Mouse (Mus musculus) frontal cortex, postnatal 10 days (tissue): ENCODE measurements around the gene Gm45799.

ENCODE experiments used
- DNase-seq, 2 experiments: peaks; one replicate each; pipeline ENCODE4 v3.0.0; 2022; ENCODE audit warnings: low spot score in 2 of 2, mixed read lengths in 1 of 2

The Gm45799 gene

DNA sequence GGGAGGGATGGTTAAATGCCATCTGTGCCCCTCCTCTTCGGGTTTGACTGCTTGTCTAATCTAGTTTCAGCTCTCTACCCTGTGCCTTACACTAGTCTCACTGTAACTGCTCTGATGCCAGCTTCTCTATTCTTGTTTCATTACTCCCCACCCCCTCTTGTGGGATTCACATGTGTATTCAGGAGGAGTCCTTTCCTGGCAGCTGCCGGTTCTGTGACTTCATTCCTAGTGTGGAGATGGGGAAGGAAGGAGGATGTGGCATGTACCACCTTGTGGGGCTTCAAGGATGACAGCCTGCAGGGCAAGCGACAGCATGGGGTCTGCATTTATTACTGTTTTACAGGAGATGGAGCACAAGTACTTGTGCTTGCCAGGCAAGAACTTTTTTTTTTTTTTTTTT is 1.6 kb downstream of the Gm45799 start:
- no peak for DNase-seq

DNA sequence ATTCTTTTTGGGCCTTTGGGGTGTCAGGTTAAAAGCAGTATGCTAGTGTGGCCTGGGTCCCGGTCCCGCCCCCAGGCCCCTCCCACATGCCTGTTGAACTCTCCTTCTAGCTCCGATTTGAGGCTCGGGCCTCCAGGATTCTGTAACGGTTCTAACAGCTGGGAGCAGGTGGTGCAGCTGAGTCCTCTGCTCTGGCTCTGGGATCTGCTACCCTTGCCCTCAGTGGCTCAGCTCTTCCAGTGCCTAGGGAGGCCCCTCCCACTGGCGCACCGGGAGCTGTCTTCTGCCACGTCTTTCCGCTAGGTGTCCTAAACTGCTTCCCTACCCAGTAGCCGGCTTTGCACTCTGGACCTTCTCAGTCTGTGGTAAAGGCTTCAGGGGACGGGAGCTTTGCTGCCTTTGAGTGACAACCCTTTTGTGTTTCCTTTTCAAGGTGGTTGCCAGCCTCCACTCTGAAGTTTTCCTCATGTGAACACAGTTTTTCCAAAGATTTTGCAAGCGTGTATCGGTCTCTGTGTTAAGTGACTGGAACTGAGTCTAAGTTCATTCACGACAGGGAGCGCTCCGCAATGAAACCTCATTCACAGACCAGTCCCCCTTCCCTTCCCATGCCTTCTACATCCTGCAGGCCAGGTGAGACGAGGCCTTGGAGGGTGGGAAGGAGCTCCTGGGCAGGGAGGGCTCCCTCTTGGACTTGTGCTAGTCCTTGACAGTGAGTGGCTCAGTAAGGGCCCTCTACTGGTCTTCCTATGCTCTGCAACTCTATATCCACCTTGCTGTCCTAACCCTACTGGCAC is 10.5 kb downstream of the Gm45799 start, which contains the start of gene Dnhd1:
TSS of gene Dnhd1 (plus strand) at position 189 of the 797 bp plus-strand sequence.
- peak in 1 of 2 experiments; percentile 54 for DNase-seq

DNA sequence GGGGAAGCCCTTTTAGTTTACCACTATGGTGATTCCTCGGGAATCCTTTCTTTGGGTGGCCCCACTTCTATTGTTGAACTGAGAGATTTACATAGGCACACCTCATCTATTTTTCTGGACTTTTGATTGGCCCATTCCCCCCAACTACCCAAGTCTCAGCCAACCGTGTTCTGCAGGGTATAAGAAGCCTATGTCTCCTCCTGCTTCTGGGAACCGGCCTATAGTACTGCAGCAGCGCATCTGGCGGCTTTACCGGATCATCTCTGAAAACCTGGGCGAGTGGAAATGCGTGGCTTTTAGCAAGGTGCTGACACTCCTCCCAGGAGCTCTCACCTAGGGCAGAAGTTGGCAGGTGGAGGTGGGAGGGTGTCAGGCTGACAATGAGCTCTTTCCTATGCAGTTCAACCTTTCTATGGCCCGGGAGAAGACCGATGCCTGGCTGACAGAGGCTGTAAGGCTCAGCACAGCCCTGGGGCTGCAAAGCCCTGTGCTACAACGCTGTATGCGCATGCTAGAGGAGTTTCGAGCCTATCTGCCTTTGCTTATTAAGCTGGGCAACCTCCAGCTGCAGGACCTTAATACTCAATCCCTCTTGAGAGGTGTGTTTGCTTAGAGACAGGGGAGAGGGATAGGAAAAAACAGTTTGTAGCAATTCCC is 45.3 kb downstream of the Gm45799 start:
- no peak for DNase-seq

DNA sequence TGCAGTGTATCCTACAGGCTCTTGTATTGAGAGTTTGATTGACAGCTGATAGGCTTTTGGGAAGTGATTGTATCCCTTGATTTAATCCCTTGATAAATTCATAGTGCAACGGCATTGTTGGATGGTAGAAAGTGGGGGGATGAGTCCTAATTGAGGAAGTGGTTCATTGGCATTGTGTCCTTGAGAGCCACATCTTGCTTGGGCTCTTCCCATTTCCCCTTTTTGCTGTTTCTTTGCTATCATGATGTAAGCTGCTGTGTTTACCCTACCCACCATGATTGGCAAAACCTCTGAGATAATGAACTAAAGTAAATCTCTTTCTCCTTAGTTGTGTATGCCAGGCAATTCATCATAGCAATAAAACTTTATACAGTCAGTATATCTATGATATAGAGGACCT is 50.5 kb downstream of the Gm45799 start:
- no peak for DNase-seq

DNA sequence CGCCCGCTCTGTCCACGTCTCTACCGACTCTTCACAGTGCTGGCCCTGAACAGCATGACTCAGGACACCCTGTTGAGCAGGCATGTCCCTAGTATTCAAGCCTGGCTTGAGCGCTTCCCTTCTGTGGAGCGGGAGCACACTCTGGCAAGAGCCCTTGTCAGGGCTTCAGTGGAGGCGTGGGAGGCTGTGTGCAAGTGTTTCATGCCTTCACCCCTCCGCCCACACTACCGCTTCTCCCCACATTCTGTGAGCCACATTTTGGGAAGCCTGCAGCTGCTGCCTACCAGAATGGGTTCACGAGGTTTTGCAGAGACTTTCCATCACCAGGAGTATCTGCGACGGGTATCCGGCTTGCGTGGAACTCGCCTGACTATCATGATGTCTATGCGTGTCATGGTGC is 62.8 kb downstream of the Gm45799 start:
- no peak for DNase-seq

DNA sequence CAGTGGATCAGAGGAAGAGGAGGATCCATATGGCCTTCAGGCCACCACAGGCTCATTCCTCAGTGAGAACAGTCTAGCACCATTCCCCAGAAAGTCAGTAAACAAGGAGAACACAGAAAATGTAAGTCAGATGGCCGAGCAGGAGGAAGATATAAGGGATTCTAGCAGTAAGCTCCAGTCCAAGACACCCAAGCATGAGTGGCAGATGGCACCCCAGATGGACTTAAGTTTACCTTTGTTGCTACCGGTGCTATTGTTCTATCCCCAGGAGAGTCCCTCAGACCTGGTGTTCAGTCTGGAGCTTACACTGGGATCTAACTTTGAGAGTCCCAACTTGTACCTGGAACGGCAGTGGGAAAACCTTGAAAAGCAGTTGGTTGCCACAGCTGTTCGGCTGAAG is 63.5 kb downstream of the Gm45799 start:
- no peak for DNase-seq

GRCm38 (mm10) chr7:105708733-105709132 is 68.4 kb downstream of the Gm45799 start:
- no peak for DNase-seq

- DNase-seq: no peak
Measured at GRCm38 (mm10) chr7:105715366-105715765, 75.0 kb downstream of the Gm45799 start.

- no peak for DNase-seq
Measured at GRCm38 (mm10) chr7:105721916-105722315, 81.6 kb downstream of the Gm45799 start.

- DNase-seq: peak in 1 of 2 experiments; percentile 54
Measured at GRCm38 (mm10) chr7:105726144-105726979, 86.0 kb downstream of the Gm45799 start.

DNA sequence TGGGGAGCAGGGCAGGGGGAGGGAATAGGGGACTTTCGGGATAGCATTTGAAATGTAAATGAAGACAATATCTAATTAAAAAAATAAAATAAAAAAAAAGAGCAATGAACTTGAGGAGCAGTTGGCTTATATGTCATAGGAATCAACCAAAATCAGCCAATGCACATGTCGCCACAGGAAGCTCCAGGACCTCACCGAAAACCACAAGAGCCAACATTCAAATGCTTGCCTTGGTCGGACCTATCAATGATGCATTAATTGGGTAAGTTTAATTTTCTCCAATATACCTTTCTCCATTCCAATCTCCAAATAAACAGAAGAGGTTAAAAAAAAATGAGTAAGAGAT is 86.6 kb downstream of the Gm45799 start:
- DNase-seq: no peak

DNA sequence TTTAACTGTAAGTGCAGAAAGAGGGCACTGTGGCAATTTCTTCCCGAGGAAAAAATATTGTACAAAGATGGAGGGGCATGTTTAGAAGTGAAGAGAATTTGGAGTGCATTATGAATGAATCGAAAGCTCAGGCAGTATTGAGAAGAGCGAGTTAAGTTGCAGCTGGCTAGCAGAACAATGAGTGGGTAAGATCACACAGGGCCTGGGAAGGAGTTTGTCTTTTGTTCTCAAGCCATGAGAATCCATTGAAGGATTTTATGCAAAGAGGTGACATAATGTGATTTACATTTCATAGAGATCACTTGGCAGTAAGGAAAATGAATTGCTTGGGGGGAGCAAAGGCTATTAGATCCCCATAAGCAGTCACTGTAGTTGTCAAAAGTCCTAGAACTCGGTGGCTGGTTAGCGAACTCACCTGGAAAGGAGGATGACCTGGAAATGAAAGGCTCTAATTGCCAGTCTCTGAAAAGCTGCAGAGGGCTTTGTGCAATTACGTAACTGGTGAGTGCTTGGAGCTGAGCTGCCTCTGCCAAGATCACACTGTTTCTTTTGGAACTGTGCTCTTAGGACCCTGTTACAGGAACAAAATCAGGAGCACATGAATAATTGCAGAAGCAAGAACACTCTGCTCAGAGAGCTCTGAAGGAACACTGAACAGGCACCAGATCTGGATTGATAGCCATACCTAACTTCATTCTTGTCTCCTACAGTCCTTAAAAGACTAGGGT is 88.5 kb downstream of the Gm45799 start:
- no peak for DNase-seq

- DNase-seq: no peak
Measured at GRCm38 (mm10) chr7:105733836-105734235, 93.5 kb downstream of the Gm45799 start.
